Mouse (Mus musculus) Patski (cell line): Measurements from ENCODE around the gene Ccdc174. TPM values are rescaled to one million over a fixed set of nuclear protein-coding genes. Genes with fewer than 3 reads are reported as not detected.

Source experiments
- ATAC-seq: fragments of 100-300 bp; one replicate; pipeline ENCODE4 v1.8.0; 2021
- CTCF ChIA-PET: fragments of 350-600 bp; sonication (Branson Sonifier 250); formaldehyde crosslinking; loops from one replicate; lab custom pipeline; 2022; ENCODE audit warnings: inconsistent platforms; lab: Charles Lee
- POLR2A ChIA-PET: fragments of 350-600 bp; sonication (Branson Sonifier 250); formaldehyde crosslinking; loops from one replicate; lab custom pipeline; 2022; ENCODE audit warnings: antibody characterized with exemption, inconsistent platforms; lab: Charles Lee
- DNase-seq: peaks from one replicate; pipeline ENCODE4 v3.0.0-alpha.2; 2011; ENCODE audit warnings: low read depth, low spot score
- H3K27me3 ChIP-seq: fragments of 371-371 bp; one replicate; pipeline ENCODE4 v1.5.1; 2021
- CTCF ChIP-seq: fragments of 100-300 bp; IDR thresholded peaks from one replicate; pipeline ENCODE4 v1.5.1; 2021
- in situ Hi-C: fragments of 300-500 bp; cut with MboI; formaldehyde crosslinking; loops from 3 replicates; pipeline ENCODE4 v1.11.1; 2018; ENCODE audit warnings: low pct_unique_long_range_greater_than_20kb, mixed read lengths
- polyA plus RNA-seq: library from polyadenylated mRNA; unstranded; gene quantifications from one replicate; pipeline ENCODE4 v1.2.3, GENCODE M21; 2021

Ccdc174 gene
- polyA plus RNA-seq, 1 experiment from 2014 or later = 28.3 TPM

GRCm38 (mm10) chr6:91917716-91918115, 39.9 kb downstream of the Ccdc174 start:
- DNase-seq (no peak), ATAC-seq (no peak)
- CTCF ChIA-PET = no interaction called here
- no peak for TF ChIP-seq CTCF
- POLR2A ChIA-PET = no interaction called here
- H3K27me3 ChIP-seq = no peaks in the 10 kb centered on the region
- in situ Hi-C loops = no loop called here

- ATAC-seq (no peak), DNase-seq (no peak)
- POLR2A ChIA-PET = no interaction called here
- TF ChIP-seq CTCF = no peak
- in situ Hi-C loops = no loop called here
- CTCF ChIA-PET = interaction anchor here (0.9 to 1.3 kb wide), 2 partner anchors 12 to 20 kb away, joined by 3 read pairs; no protein-coding TSS in a partner anchor
- no peaks in the 10 kb centered on the region for H3K27me3 ChIP-seq
These were observed 53.4 kb downstream of the Ccdc174 start for GRCm38 (mm10) chr6:91931231-91931630.

- ChIA-PET CTCF (no interaction called here), POLR2A (no interaction called here)
- DNase-seq (no peak), ATAC-seq (no peak)
- no peak for TF ChIP-seq CTCF
- H3K27me3 ChIP-seq = peaks cover 7% of the 10 kb centered on the region
- in situ Hi-C loops = no loop called here
These were observed 60.6 kb downstream of the Ccdc174 start for GRCm38 (mm10) chr6:91938491-91938890.

- ATAC-seq (no peak), DNase-seq (no peak)
- CTCF ChIA-PET = no interaction called here
- POLR2A ChIA-PET = no interaction called here
- in situ Hi-C loops = no loop called here
- H3K27me3 ChIP-seq = no peaks in the 10 kb centered on the region
- no peak for TF ChIP-seq CTCF
These were observed 70.6 kb downstream of the Ccdc174 start for GRCm38 (mm10) chr6:91948426-91948825.

Other genes with a start within 250 kb of the Ccdc174 start
- gene Slc6a6, start 194.0 kb upstream of the Ccdc174 start, polyA plus RNA-seq = 497 TPM
- gene Grip2, start 50.8 kb upstream of the Ccdc174 start, polyA plus RNA-seq = 0.04 TPM
- 0.40 TPM for gene 4930590J08Rik, start 24.8 kb downstream of the Ccdc174 start, polyA plus RNA-seq
- gene Fgd5, start 100.8 kb downstream of the Ccdc174 start, polyA plus RNA-seq = 0.06 TPM
- 31.5 TPM for gene Nr2c2, start 213.3 kb downstream of the Ccdc174 start, polyA plus RNA-seq